Mouse (Mus musculus) spleen, postnatal 10 days (tissue): ENCODE data around the gene Marcksl1.
"Not testable (repeated sequence)": the region's sequence is repeated elsewhere in the genome, so short reads cannot be mapped to it uniquely, and the experiment has no call there.

ENCODE experiments used
- DNase-seq, 2 experiments: peaks; one replicate each; pipeline ENCODE4 v3.0.0; 2021 to 2022; ENCODE audit warnings: low spot score in 2 of 2

Marcksl1 gene

DNA sequence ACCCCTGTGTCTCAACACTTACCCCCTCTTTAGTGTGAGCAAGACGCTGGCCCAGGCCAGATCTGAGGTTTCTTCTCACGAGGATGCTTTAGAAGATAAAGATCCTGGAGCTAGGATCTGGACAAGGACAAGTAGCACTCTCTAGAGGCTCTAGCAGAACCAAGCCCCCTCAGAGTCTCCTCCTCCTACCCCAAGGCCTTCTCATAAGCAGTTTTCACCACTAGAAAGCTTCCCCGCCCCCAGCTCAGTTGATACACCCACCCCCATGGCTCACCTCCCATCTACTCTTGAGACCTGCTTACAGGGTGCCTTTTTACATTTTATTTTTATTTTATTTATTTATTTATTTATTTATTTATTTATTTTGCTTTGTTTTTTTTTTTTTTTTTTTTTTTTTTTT lies 3.7 kb upstream of the Marcksl1 start:
- no peak for DNase-seq

DNA sequence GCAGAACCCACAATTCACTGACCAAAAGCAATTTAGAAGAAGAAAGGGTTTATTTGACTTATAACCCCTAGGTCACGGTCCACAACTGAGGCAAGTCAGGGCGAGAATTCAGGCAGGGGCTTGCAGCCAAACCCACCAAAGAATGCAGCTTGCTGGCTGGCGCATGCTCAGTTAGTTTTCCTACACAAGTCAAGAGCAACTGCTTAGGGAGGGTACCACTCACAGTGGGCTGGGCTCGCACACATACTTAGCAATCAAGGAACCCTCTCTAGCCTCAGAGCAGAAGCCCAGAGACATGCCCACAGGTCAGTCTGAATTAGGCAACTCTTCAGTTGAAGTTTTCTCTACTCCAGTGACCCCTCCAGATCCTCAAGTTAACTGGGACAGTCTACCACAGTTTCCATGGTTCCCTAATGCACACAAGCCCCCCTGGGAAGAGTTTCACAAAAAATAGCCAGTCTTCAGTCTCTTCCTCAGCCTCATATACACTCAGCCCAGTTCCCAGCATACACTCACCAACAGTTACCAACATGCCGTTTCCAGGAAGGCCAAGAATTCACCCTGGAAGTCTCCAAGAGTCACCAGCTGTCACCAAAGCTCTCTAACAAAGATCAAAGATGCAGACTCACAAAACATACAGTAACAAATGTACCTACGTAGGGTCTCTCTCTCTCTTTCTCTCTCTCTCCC lies 2.5 kb upstream of the Marcksl1 start:
- DNase-seq: no peak

DNA sequence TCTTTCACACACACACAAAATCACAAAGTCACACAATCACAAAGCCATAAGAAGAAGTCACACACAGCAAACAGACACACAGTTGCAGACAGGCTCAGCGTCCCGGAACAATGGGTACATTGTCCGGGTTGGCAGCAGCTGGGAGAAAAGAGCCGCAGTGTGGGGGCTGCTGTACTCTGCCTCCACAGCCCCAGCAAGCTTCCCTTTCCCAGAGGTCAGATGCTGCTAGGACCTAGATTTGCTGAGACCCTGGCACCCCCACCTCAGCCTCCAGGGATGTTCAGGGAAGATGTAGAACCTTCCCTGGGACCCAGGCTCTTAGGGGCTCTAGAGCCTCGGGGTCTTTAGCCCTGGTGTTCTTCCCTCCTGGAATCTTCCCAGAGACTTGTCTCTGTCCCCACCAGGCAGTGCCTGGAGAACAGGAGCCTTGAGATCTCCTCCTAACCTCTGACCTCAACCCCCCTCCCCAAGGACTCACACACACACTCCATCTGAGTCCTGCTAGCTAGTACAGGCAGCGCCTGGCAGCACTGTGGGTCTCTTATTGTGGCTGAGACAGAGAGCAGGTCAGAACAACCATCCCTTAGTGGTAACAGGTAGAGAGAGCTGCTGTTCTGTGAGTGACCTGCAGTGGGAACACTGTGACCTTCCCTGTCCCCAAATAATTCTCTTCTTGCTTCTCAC lies 1.8 kb upstream of the Marcksl1 start:
- no peak for DNase-seq

DNA sequence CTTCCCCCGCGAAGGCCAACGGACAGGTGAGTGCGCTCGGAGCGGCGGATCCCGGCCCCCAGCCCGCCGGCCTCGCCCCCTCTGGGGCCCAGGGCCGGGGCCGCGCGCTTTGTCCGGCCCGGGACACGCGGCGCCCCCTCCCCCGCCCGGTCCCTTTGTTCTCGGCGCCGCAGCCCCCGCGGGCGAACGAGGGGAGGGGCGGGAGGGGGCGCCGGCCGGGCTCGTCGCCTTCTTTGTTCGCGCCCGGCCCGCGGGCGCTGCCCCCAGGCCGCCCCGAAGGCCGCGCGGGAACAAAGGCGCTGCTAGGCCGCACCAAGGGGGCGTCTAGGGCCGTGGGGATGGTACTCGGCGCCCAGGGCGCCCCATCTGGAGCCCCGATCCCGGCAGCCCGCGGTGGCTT lies 510 bp downstream of the Marcksl1 start:
- DNase-seq: no peak

DNA sequence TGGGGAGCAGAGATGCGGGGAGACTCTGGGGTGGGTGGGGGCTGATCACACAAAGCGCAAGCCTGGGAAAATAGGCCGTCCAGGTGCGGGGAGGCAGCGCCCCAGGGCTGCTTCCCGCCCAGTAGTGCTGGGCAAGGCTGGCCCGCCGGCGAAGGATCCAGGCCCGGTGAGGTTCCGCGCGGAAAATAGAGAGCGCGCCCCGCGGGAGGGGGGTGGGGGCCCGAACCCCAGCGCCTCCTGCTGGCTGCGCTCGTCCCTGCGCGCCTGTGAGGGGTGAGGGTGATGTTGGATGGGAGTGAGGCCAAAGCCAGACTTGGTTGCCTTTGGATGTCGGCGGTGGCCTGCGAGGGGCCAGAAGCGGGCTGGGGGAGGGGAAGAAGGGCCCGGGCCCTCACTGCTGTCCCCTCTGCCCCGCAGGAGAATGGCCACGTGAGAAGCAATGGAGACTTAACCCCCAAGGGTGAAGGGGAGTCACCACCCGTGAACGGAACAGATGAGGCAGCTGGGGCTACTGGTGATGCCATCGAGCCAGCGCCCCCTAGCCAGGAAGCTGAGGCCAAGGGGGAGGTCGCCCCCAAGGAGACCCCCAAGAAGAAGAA lies 1.0 kb downstream of the Marcksl1 start:
- peak; percentile 73 to 83 for DNase-seq

DNA sequence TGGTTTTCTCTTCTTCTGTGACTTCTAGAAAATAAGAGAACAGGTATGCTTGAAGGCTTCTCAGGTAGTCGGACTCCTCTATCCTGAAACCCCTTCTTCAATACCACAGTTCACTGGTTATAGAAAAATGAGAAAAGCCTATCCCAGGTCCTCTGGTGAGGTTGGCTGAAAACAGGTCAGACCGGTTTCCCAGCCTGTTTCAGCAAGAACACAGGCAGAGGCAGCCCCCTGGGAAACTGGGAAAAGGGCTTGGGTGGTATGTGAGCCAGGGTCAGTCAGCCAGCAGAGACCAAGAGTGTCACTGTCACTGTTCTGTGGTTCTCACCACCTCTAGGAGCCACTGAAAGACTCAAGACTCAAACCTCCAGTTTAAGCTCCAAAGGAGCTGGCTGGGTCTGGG lies 3.5 kb downstream of the Marcksl1 start:
- DNase-seq: no peak

DNA sequence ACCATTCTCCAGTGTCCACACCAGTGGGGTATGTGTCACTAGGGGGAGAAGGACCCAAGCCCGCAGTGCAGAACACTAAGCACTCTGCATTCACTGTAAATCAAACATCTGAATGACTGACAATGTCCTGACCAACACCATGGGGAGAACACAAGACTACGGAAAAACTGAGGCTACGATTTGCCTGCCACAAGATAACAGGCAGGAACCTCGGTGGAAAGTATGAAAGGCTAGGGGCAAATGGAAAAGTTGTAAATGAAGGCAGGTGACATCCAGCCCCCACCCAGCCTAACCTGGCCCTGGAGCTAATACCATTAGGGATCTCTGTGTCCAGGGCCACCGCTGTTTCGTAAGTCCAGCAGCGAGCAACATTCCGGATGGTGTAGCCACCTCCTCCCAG lies 5.1 kb downstream of the Marcksl1 start:
- no peak for DNase-seq

DNA sequence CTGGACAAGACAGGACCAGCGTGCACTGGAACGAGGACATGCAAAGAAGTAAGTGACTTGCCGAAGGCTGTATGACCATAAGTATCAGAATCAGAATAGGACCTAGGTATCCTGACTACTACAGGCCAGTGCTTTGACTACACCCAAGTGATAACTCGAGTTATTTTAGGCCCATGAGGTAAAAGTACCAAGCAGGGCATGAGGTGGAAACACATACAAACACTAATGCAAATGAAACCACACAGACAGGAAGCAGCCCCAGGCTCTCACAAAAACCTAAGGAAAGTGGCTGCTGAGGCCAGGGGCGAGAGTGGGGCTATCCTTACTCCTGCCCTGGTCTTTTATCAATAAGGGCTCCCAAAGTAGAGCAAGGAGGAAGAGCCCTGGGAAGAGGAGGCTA lies 12.0 kb downstream of the Marcksl1 start:
- no peak for DNase-seq

DNA sequence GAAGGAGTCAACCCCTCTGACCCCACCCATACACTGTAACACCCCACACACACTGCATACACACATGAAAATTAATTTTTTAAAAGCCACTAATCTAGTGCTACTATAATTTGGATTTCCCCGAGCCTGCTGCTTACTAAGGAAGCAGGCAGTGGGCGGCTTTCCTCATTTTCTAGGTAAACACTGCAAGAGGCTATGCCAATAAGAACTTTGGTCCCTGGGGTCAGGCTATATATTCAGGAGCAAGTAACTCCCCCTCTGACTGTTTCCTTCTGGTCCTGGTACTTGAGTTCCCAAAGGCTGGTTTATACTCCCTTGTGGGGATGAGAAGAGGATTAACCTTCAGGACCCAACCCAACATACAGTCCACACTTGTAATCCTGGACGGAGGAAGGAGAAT lies 12.5 kb downstream of the Marcksl1 start:
- no peak for DNase-seq

DNA sequence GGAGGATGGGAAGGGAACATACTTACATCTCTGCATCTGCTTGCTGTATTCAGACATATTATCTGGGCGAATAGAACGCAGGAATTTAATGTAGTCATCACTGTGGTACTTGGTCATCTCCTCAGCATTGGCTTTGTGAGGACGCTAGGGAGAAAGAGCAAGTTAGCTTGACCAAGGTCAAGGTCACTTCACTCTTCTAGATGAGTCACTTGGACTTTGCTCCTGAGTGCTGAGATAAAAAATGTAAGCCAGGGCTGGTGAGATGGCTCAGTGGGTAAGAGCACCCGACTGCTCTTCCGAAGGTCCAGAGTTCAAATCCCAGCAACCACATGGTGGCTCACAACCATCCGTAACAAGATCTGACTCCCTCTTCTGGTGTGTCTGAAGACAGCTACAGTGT lies 15.5 kb downstream of the Marcksl1 start:
- DNase-seq: not testable (repeated sequence)

DNA sequence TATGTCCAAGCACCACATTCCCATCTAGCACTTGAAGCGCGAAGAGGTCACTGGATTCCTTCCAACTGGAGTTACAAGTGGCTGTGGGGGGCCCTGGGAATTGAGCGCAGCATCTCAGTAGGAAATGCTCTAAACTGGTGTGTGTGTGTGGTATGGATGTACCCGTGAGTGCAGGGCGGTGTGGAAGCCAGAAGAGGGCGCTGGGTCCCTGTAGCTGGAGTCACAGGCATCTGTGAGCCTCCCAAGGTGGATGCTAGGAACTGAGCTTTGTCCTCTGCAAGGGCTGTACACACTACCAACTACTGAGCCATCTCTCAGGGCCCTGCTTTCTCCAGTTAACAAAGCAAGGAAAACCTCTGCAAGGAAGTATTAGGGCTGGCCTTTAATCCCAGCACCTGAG lies 26.6 kb downstream of the Marcksl1 start:
- DNase-seq: peak; percentile 32 to 77

DNA sequence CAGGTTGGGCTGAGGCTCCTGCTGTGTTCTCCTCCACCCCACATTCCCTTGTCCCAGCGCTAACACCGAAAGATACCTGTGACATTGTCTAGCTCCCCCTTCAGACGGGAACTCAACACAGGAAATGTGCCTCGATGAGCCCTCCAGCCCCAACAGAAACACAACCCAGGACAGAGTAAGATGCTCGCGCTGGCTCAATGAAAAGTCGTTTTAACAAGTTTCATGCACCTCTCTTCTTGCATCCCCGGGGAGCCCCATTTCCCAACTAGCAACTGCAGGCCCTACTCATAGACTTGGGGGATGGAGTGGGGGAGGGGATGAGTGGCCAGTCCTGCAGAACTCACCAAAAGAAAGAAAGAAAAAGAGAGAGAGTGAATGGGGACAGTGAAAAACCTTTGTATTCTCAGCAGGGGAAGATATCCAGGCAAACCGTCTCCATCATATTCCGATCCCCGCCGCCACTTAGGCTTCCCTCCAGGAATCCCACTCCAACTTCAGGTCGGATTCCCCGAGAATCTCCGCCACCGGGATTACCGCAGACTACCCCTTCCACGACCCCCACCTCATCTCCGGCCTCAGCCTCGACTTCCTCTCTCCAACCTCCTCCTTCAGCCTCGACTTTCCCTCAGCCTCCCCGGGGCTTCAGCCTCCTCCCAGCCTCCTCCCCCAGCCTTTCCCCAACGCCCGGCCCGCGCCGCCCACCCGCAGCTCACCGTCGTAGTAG lies 28.6 kb downstream of the Marcksl1 start:
- peak; percentile 48 to 55 for DNase-seq

DNA sequence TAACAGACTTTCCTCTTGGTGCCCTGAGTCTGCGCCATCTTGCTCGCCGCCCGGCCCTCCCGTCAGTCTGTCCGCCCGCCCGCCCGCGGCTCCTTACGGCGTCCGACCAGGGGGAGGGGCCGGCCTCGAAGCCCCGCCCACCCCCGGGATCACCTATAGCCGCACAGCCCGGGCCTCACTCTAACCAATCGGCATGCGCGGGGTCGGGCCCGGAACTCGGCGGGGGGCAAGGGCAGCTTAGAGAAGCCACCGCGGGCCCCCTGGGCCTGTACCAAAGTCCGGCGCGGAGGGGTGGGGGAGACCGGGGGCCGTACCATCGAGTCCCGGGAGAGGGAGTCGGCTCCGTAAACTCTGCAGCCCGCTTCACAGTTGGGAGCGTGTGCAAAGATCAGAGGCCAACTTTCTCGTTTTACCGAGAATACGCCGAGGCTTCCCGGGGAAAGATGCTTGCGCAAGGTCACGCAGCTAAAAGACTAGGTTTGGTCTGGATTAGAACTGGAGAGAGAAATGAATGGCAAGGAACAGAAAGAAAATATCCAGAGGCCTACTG lies 29.3 kb downstream of the Marcksl1 start, which contains the start of gene Hdac1:
Gene Hdac1, minus strand, starts transcription at position 122 of the 550 bp plus-strand sequence.
- peak; percentile 96 to 98 for DNase-seq

DNA sequence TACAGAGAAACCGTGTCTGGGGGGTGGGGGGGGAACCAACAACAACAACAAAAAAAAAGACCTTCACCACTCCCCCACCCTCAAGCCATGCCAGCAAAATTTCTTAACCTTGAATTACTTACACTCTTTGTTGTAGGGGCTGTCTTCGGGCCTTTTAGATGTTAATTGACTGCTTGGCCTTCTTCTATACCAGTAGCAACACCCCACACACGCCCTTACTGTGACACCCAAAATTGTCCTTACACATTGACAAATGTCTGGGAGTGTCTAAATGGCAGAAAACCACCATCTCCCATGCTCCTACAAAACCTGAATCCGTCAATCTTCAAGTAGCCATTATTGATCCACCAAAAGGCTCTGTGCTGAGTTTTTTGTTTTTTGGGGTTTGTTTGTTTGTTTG lies 30.7 kb downstream of the Marcksl1 start:
- no peak for DNase-seq

DNA sequence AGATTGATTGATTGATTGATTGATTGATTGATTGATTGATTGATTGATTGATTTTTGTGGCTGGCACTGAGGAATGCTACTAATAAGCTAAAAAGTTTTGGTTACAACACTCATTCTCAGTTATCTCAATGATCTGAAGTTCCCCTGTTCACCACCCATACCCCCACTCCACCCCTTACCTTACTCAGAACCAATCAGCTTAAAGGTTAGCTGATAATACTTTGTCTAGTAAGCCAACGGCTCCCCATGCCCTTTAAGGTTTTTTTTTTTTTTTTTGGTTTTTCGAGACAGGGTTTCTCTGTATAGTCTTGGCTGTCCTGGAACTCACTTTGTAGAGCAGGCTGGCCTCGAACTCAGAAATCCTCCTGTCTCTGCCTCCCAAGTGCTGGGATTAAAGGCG lies 34.2 kb downstream of the Marcksl1 start:
- DNase-seq: not testable (repeated sequence)

DNA sequence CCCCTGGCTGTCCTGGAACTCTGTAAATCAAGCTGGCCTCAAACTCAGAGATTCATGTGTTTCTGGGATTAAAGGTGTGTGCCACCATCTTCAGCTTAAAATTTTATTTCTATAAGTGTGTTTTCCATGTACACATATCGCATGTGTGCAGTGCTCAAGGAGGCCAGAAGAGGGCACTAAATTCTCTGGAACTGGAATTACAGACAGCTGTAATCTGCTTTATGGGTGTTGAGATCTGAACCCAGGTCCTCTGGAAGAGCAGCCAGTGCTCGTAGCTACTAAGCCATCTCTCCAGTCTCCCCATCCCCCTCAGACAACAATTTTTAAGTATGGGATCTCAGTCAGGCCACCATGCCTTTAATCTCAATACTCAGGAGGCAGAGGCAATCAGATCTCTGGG lies 35.9 kb downstream of the Marcksl1 start:
- DNase-seq: peak; percentile 60 to 78

DNA sequence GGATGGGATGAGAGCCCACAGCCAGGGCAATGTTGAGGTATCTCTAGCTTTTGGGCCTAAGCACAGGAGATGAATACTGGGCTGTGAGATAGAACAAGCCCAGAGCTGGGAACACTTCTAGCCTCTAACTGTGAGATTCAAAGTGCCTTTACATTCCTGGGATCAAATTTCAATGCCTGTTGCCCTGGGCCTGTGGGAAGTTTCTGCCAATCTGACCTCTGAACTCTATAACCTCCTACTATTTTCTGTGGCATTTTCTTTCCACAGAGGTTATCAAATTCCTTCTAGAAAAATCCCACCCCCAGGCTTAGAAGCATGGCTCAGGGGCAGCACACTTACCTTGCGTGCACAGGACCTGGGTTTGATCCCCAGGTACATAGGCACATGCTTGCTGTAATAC lies 36.9 kb downstream of the Marcksl1 start:
- DNase-seq: no peak

DNA sequence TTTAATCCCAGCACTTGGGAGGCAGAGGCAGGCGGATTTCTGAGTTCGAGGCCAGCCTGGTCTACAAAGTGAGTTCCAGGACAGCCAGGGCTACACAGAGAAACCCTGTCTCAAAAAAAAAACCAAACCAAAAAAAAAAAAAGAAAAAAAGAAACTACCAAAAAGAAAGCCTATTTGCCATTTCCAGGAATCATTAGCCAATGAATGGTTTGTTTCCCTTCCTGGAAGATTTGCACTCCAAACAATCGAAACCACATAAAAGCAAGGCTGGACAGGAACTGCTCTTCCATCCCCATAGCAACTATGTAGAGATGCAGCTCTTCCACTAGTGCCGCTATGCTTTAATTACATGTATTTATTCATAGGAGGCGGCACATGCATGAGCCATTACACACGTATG lies 41.1 kb downstream of the Marcksl1 start:
- not testable (repeated sequence) for DNase-seq

DNA sequence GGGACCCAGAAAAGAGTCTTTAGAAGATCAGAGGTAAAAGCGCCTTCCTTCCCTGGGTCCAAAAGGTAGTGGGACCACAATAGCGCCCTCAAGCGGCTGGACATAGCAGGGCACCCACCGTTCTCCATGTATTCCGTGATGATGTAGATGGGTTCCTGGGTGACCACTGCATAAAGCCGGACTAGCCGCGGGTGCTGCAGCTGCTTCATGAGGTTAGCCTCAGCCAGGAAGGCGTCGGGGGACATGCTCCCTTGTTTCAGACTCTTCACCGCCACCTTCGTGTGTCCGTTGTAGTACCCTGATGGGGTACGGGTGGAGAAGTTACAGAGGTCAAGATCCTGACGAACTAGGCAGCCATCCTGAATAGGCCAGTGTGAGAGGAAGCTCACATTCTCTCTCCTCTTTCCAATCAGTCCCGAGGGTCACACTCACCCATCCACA lies 42.1 kb downstream of the Marcksl1 start:
- DNase-seq: peak; percentile 66 to 79

DNA sequence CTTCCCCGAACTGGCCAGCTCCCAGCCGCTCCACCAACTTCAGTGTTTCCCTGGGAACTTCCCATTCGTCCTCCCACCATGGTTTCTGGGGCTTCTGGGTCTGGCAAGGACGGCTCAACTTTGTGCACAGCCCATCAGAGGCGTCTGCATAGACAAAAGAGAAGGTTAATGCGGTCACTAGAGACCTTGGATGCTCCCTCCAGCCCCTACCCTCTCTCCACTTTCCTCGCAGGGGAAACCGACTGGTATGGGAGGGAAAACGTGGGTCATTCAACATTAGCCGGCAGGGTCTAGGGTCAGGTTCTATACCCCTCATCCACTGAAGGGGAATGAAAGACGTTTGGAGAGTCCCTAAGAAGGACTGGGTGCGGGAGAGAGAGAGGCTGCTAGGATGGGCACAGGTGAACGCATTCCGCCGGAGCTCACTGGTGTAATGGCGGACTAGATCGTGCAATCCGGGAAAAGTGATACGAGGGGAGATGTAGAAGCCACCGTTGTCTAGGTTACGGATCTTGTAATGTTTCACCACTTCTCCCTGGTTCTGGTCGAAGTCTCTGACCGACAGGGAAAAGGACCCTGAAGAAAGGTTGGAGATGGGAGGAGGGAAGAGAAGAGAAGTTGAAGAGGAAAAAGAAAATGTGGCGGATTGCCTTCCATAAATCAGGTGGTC lies 42.6 kb downstream of the Marcksl1 start:
- peak; percentile 33 to 35 for DNase-seq

DNA sequence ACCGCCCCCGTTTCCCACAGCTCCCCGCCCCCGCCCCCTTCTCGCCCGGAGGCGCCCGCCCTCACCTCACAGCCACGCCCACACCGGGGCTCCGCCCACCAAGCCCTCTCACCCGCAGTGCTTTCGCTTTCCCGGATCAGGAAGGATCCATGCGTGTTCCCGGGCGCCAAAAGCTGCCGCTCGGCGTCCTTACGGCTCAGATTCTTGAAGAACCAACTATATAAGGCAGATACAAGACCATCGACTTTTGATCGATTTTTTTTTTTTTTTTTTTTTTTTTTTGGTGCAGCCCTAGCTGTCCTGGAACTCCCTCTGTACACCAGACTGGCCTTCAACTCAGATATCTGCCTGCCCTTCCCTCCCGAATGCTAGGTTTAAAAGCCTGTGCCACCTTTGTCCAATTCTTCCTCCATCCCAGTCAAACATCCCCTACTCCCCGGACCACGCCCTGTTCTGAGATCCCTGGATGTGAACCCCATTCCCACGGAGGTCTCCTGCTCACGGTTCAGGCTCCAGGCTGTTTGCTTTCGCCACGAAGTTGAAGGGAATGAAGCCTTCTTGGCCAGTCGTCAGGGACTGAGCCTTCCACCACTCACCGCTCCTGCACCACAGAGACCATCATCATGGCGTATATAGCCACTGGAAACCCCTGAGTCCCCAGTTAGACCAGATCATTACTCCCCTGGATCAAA lies 43.3 kb downstream of the Marcksl1 start:
- DNase-seq: peak; percentile 92 to 95
